Mouse (Mus musculus) myocyte (in vitro differentiated cells): ENCODE measurements around the gene Snapc5.
A peak's percentile ranks its signal among the peaks of the same experiment; 100 is the strongest.

Experiments
- E2F4 ChIP-seq: IDR thresholded peaks from one replicate; pipeline ENCODE4 v1.6.1; 2011; ENCODE audit warnings: mild to moderate bottlenecking, control low read depth, moderate library complexity; ENCODE audit not compliant: insufficient read depth
- MAX ChIP-seq: IDR thresholded peaks from one replicate; pipeline ENCODE4 v1.6.1; 2011; ENCODE audit warnings: low read depth, mild to moderate bottlenecking, control low read depth
- MYOD1 ChIP-seq, 3 experiments: IDR thresholded peaks; one replicate each; pipeline ENCODE4 v1.6.1; 2011; ENCODE audit warnings: control low read depth in 2 of 3, low read depth in 2 of 3, mild to moderate bottlenecking in 2 of 3, moderate library complexity in 1 of 3; ENCODE audit not compliant: insufficient read length in 2 of 3, control insufficient read depth in 1 of 3
- POLR2A ChIP-seq: IDR thresholded peaks from one replicate; pipeline ENCODE4 v1.6.1; 2011; ENCODE audit warnings: low read depth, mild to moderate bottlenecking, control low read depth, moderate library complexity; ENCODE audit not compliant: insufficient read length
- POLR2AphosphoS2 ChIP-seq: IDR thresholded peaks from one replicate; pipeline ENCODE4 v1.6.1; 2011; ENCODE audit warnings: low read depth, control low read depth; ENCODE audit not compliant: insufficient read length
- REST ChIP-seq: IDR thresholded peaks from one replicate; pipeline ENCODE4 v1.6.1; 2011; ENCODE audit warnings: mild to moderate bottlenecking, control low read depth, moderate library complexity; ENCODE audit not compliant: insufficient read depth, insufficient read length
- SRF ChIP-seq: IDR thresholded peaks from one replicate; pipeline ENCODE4 v1.6.1; 2011; ENCODE audit warnings: low read depth; ENCODE audit not compliant: control insufficient read depth, insufficient read length
- TCF12 ChIP-seq: IDR thresholded peaks from one replicate; pipeline ENCODE4 v1.6.1; 2011; ENCODE audit warnings: mild to moderate bottlenecking, control low read depth; ENCODE audit not compliant: poor library complexity, insufficient read depth, severe bottlenecking

- TF ChIP-seq MYOD1 (IDR thresholded peaks at IDR 0.05; ENCODE audit: control insufficient read depth in 1 of 3, insufficient read length in 2 of 3, low read depth in 2 of 3) = no peak
- no peak for TF ChIP-seq TCF12
- peak; percentile 95 for TF ChIP-seq POLR2AphosphoS2
- TF ChIP-seq POLR2A = peak; percentile 88
- no peak for TF ChIP-seq SRF
- TF ChIP-seq MAX = no peak
- peak; percentile 27 for TF ChIP-seq REST
- TF ChIP-seq E2F4 = peak; percentile 98
Measured at GRCm38 (mm10) chr9:64172816-64173665, 6.0 kb upstream of the Snapc5 start, which contains the start of the genes Zwilch and Rpl4.
